Mouse (Mus musculus) right cerebral cortex, adult 18-20 months (tissue): ENCODE measurements around the gene Olfr1188.
"Not testable (repeated sequence)": the region's sequence is repeated elsewhere in the genome, so short reads cannot be mapped to it uniquely, and the experiment has no call there.

Source experiments
- DNase-seq: peaks from one replicate; pipeline ENCODE4 v3.0.0; 2022; ENCODE audit warnings: mixed read lengths

Olfr1188 gene

GRCm38 (mm10) chr2:88556635-88557034, at the start of gene Olfr1188:
Gene Olfr1188 (plus strand): TSS chr2:88556935.
- no peak for DNase-seq

DNA sequence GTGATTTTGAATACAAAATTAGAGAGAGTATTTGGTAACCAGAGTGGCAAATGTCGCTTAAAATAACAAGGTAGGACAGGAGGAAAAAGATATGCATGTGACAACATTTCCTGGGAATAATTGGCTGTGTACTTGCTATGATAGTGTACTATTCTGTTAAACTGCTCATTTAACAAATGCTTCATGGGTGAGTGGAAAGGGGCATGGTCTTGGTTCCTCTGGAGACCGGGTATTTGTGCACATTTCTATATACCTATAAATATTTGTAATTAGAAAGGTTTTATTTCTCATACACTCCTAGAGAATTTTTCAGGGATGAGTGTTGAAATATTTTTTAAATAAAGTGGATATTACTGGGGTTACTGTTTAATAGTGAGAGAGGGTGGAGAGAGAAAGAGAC, 38.5 kb upstream of the Olfr1188 start, which contains the start of gene Olfr1186:
Olfr1186 (plus strand) TSS at position 301 of the 400 bp plus-strand sequence.
- DNase-seq = no peak

GRCm38 (mm10) chr2:88525720-88526119, 31.0 kb upstream of the Olfr1188 start:
- DNase-seq = no peak

DNA sequence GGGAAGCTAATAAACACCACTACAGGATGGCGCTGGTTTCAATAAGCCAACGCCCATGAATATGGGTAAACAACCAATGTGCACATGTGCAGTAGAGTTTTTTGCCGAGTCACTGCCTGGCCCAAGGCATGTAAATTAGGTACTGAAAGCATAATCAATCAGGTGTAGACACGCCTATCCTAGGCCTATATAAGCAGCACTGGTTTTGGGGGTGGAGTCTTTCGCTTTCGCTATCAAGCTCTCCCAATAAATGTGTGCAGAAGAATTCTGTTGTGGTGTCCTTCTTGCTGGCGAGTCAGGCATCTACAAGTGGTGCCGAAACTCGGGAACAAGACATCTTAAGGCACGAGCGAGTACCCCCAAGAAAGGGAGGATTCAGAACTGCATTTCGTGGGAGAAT, 16.0 kb downstream of the Olfr1188 start:
- not testable (repeated sequence) for DNase-seq

DNA sequence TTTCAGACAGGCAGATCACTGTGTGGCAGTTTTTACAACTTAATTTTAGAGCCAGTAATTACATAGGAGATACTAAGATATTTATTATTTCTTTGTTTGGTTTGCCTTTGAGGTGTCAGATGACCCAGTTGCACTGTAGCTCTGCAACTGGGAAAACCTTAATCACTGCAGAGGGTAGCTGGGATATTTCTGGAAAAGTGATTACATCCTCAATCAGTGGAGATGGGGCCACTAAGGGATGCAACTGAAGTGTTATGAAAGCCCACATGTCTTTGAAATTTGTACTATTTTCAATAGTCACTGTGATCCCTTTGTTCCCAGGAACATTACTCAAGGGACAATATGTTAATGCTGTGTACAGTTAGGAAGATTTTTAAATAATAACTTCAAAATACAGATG, 29.4 kb downstream of the Olfr1188 start, which contains the start of gene Olfr1189:
Olfr1189 (plus strand) TSS at position 301 of the 400 bp plus-strand sequence.
- DNase-seq = no peak
